Mouse (Mus musculus): ENCODE results near the gene Otud7b. TPM values are rescaled to one million over a fixed set of nuclear protein-coding genes. Genes with fewer than 3 reads are reported as not detected.

Otud7b gene
- polyA plus RNA-seq, 1 experiment: 12.5 TPM

DNA sequence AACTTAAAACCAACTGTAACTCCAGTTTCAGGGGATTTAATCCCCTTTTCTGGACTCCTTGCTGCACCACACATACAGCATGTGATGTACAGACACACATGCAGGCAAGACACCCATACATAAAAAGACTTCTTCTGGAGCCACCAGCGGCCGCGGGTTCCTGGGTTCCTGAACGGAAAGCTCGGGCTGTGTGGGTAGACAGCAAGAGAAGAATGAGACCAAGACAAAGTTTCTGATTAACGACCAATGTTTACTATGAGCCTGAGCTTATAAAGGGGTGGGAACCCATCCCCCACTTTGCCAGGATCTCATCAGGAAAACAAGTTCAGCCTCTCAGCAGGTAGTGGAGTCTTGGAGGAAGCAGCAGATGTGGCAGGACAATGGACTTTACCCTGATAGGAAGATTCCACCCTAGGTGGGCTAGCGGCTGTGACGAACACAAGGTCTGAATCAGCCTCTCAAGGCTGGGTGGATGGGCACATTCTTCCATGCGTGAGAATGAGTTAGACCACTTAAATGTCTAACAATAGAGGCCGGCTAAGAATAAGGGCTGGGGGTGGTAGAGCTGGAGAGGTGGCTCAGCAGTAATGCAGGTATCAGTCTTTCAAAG lies 20.1 kb upstream of the Otud7b start:
- TF ChIP-seq CEBPB (IDR thresholded peaks at IDR 0.05; ENCODE audit: low read depth): no peak
- TF ChIP-seq FOSL1 (IDR thresholded peaks at IDR 0.05; ENCODE audit: insufficient read depth, low read length, poor library complexity, severe bottlenecking): no peak
- TF ChIP-seq MYOG (IDR thresholded peaks at IDR 0.05; ENCODE audit: control insufficient read depth, extremely low read depth, insufficient read length): no peak
- H3ac ChIP-seq (ENCODE audit: control insufficient read depth, insufficient read length, low read depth): no peak overlapping the region

DNA sequence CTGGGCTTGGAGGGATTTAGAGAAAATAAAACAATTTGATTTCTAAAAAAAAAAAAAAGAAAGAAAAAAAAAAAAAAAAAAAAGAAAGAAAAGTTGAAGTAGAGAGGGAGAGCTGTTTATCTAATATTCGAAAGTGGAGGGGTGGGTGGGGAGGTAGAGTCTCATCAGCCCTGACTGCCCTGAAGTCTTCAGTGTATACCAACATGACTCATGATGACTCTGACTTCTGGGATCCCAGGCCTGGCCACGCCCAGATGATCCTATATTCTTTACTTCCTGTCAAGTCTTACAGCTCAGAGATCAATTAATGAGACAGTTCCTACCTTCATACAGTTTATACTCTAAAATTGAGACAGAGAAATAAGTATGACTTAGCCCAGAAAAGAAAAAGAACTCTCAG lies 17.1 kb upstream of the Otud7b start:
- no peak for TF ChIP-seq MAX (IDR thresholded peaks at IDR 0.05)
- no peak for TF ChIP-seq MYOD1 (IDR thresholded peaks at IDR 0.05; ENCODE audit: control insufficient read depth, insufficient read length, low read depth)
- peak; percentile 76 for TF ChIP-seq FOSL1 (IDR thresholded peaks at IDR 0.05; ENCODE audit: insufficient read depth, low read length, poor library complexity, severe bottlenecking)
- no peak for TF ChIP-seq CTCF (IDR thresholded peaks at IDR 0.05; ENCODE audit: control insufficient read depth, insufficient read depth, insufficient read length)
- no peaks in the 10 kb centered on the region for H3K79me3 ChIP-seq (ENCODE audit: low read depth)
- H3K79me2 ChIP-seq (ENCODE audit: control insufficient read depth, insufficient read depth): no peaks in the 10 kb centered on the region
- H3ac ChIP-seq (ENCODE audit: control insufficient read depth, insufficient read length, low read depth): no peak overlapping the region
- H3K4me3 ChIP-seq (ENCODE audit: insufficient read depth, poor library complexity, severe bottlenecking): no peak overlapping the region
- no peaks in the 10 kb centered on the region for H3K27me3 ChIP-seq (ENCODE audit: control insufficient read depth, insufficient read depth, insufficient read length)
- H3K36me3 ChIP-seq (ENCODE audit: control insufficient read depth, insufficient read depth): no peaks in the 10 kb centered on the region

More for the DNA sequence above, 20.1 kb upstream of the Otud7b start:
- Histone ChIP-seq H3K27me3 (ENCODE audit: control insufficient read depth, insufficient read depth, insufficient read length) (no peaks in the 10 kb centered on the region), H3K36me3 (ENCODE audit: control insufficient read depth, insufficient read depth) (no peaks in the 10 kb centered on the region), H3K79me2 (ENCODE audit: control insufficient read depth, insufficient read depth) (no peaks in the 10 kb centered on the region), H3K4me3 (ENCODE audit: insufficient read depth, poor library complexity, severe bottlenecking) (no peak overlapping the region), H3K79me3 (ENCODE audit: low read depth) (no peaks in the 10 kb centered on the region)

- H3K27me3 ChIP-seq (ENCODE audit: control insufficient read depth, insufficient read depth, insufficient read length): no peaks in the 10 kb centered on the region
These were observed 16.5 kb upstream of the Otud7b start for GRCm38 (mm10) chr3:96087801-96088200.

DNA sequence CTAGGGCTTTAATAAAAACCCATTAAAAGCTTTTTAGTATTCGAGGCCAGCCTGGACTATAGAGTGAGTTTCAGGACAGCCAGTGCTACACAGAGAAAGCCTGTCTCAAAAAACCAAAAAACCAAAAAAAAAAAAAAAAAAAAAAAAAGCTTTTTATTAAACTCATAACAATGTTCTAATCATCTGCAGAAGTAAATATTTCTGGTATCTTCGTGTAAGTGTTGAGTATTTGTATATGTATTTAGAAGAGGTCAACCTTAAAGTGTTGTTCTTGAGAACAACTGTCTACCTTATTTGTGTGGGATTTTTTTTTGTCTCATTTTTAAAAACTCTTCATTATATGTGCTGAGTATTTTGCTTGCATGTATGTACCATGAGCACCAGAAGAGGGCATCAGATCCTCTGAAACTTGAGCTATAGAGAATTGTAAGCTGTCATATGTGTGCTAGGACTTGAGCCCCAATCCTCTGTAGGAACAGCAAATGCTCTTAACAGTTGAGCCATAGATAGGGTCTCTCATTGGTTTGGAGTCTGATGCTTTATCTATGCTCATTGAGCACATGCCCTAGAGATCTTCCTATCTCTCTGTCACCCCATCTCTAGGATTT lies 14.3 kb upstream of the Otud7b start:
- no peaks in the 10 kb centered on the region for H3K79me3 ChIP-seq (ENCODE audit: low read depth)
- TF ChIP-seq CTCF (IDR thresholded peaks at IDR 0.05; ENCODE audit: control insufficient read depth, insufficient read depth, insufficient read length) (no peak), FOSL1 (IDR thresholded peaks at IDR 0.05; ENCODE audit: insufficient read depth, low read length, poor library complexity, severe bottlenecking) (no peak), CEBPB (IDR thresholded peaks at IDR 0.05; ENCODE audit: low read depth) (no peak), MYOG (IDR thresholded peaks at IDR 0.05; ENCODE audit: control insufficient read depth, extremely low read depth, insufficient read length) (no peak), USF1 (IDR thresholded peaks at IDR 0.05; ENCODE audit: low read depth) (no peak), MYOD1 (IDR thresholded peaks at IDR 0.05; ENCODE audit: control insufficient read depth, insufficient read length, low read depth) (no peak)

More at GRCm38 (mm10) chr3:96087801-96088200, 16.5 kb upstream of the Otud7b start:
- H3K79me2 ChIP-seq (ENCODE audit: control insufficient read depth, insufficient read depth): no peaks in the 10 kb centered on the region
- no peak overlapping the region for H3K4me3 ChIP-seq (ENCODE audit: insufficient read depth, poor library complexity, severe bottlenecking)
- TF ChIP-seq FOSL1 (IDR thresholded peaks at IDR 0.05; ENCODE audit: insufficient read depth, low read length, poor library complexity, severe bottlenecking): no peak
- no peak for TF ChIP-seq MYOD1 (IDR thresholded peaks at IDR 0.05; ENCODE audit: control insufficient read depth, insufficient read length, low read depth)
- no peak for TF ChIP-seq USF1 (IDR thresholded peaks at IDR 0.05; ENCODE audit: low read depth)
- no peak for TF ChIP-seq CTCF (IDR thresholded peaks at IDR 0.05; ENCODE audit: control insufficient read depth, insufficient read depth, insufficient read length)
- no peak for TF ChIP-seq MYOG (IDR thresholded peaks at IDR 0.05; ENCODE audit: control insufficient read depth, extremely low read depth, insufficient read length)
- TF ChIP-seq MAX (IDR thresholded peaks at IDR 0.05): no peak
- TF ChIP-seq CEBPB (IDR thresholded peaks at IDR 0.05; ENCODE audit: low read depth): no peak
- no peaks in the 10 kb centered on the region for H3K79me3 ChIP-seq (ENCODE audit: low read depth)
- H3K36me3 ChIP-seq (ENCODE audit: control insufficient read depth, insufficient read depth): no peaks in the 10 kb centered on the region
- H3ac ChIP-seq (ENCODE audit: control insufficient read depth, insufficient read length, low read depth): no peak overlapping the region

GRCm38 (mm10) chr3:96091146-96091545 lies 13.2 kb upstream of the Otud7b start:
- Histone ChIP-seq H3K4me3 (ENCODE audit: insufficient read depth, poor library complexity, severe bottlenecking) (no peak overlapping the region), H3ac (ENCODE audit: control insufficient read depth, insufficient read length, low read depth) (no peak overlapping the region), H3K79me2 (ENCODE audit: control insufficient read depth, insufficient read depth) (no peaks in the 10 kb centered on the region), H3K79me3 (ENCODE audit: low read depth) (no peaks in the 10 kb centered on the region), H3K27me3 (ENCODE audit: control insufficient read depth, insufficient read depth, insufficient read length) (no peaks in the 10 kb centered on the region), H3K36me3 (ENCODE audit: control insufficient read depth, insufficient read depth) (no peaks in the 10 kb centered on the region)
- TF ChIP-seq CTCF (IDR thresholded peaks at IDR 0.05; ENCODE audit: control insufficient read depth, insufficient read depth, insufficient read length): no peak
- TF ChIP-seq MYOD1 (IDR thresholded peaks at IDR 0.05; ENCODE audit: control insufficient read depth, insufficient read length, low read depth): no peak
- TF ChIP-seq MYOG (IDR thresholded peaks at IDR 0.05; ENCODE audit: control insufficient read depth, extremely low read depth, insufficient read length): no peak
- TF ChIP-seq CEBPB (IDR thresholded peaks at IDR 0.05; ENCODE audit: low read depth): no peak
- TF ChIP-seq MAX (IDR thresholded peaks at IDR 0.05): no peak

More for the DNA sequence above, 14.3 kb upstream of the Otud7b start:
- Histone ChIP-seq H3K4me3 (ENCODE audit: insufficient read depth, poor library complexity, severe bottlenecking) (no peak overlapping the region), H3K27me3 (ENCODE audit: control insufficient read depth, insufficient read depth, insufficient read length) (no peaks in the 10 kb centered on the region), H3K79me2 (ENCODE audit: control insufficient read depth, insufficient read depth) (no peaks in the 10 kb centered on the region), H3ac (ENCODE audit: control insufficient read depth, insufficient read length, low read depth) (no peak overlapping the region), H3K36me3 (ENCODE audit: control insufficient read depth, insufficient read depth) (no peaks in the 10 kb centered on the region)

GRCm38 (mm10) chr3:96091966-96092365 lies 12.4 kb upstream of the Otud7b start:
- TF ChIP-seq MYOD1 (IDR thresholded peaks at IDR 0.05; ENCODE audit: control insufficient read depth, insufficient read length, low read depth) (no peak), CEBPB (IDR thresholded peaks at IDR 0.05; ENCODE audit: low read depth) (no peak)
- Histone ChIP-seq H3K79me2 (ENCODE audit: control insufficient read depth, insufficient read depth) (no peaks in the 10 kb centered on the region), H3K79me3 (ENCODE audit: low read depth) (no peaks in the 10 kb centered on the region), H3K27me3 (ENCODE audit: control insufficient read depth, insufficient read depth, insufficient read length) (no peaks in the 10 kb centered on the region), H3K4me3 (ENCODE audit: insufficient read depth, poor library complexity, severe bottlenecking) (no peak overlapping the region), H3K36me3 (ENCODE audit: control insufficient read depth, insufficient read depth) (no peaks in the 10 kb centered on the region), H3ac (ENCODE audit: control insufficient read depth, insufficient read length, low read depth) (no peak overlapping the region)

Data from C2C12 (cell line).